Mouse (Mus musculus) liver, adult 2 months (tissue): ENCODE data around the gene Serpind1.

Experiments used
- CTCF ChIP-seq: fragments of 200-500 bp; IDR thresholded peaks from 2 replicates; pipeline ENCODE4 v1.5.1; 2011; ENCODE audit warnings: low read depth, low read length, control low read depth
- POLR2A ChIP-seq: fragments of 200-500 bp; IDR thresholded peaks from 2 replicates; pipeline ENCODE4 v1.6.1; 2011; ENCODE audit warnings: low read length, control low read depth; ENCODE audit not compliant: insufficient read depth; ENCODE audit errors: extremely low read depth

DNA sequence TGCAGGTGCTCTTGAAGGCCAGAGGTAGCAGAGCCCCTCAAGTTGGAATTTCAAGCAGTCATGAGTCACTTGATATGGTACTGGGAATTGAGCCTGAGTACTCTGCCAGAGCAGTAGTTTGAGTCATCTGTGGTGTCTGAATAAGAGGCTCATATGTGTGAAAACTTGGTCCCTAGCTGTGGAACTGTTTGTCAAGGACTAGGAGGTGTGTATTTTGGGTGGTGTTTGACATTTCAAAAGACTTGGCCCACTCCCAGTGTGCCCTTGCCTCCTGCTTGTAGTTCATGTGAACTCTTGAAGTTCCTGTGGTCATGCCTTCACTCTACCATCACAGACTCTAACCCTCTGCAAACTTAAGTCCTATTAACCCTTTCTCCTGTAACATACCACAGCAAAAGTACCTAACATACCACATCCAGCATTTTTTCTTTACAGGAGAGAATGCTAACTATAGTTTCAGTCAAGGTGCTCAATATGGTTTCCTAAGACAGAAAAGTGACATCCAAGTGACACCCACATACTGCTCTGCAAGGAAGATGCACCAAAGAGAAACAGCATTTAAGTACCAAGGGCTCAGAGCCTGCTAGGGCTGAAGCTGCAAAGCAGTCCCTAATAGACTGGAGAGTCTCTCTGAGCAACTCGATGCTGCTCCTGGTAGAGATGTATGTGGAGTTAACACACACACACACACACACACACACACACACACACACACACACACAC is 1.2 kb upstream of the Serpind1 start:
- TF ChIP-seq POLR2A, result no peak
- TF ChIP-seq CTCF, result no peak
